Mouse (Mus musculus) liver, embryonic 14.5 days (tissue): ENCODE data around the gene Ptp4a2.

Experiments used
- CTCF ChIP-seq: IDR thresholded peaks from 2 replicates; pipeline ENCODE4 v1.5.1; 2016; ENCODE audit warnings: antibody characterized with exemption, low read depth, control low read depth
- EP300 ChIP-seq: IDR thresholded peaks from 2 replicates; pipeline ENCODE4 v1.6.1; 2016; ENCODE audit warnings: antibody characterized with exemption, low read depth

DNA sequence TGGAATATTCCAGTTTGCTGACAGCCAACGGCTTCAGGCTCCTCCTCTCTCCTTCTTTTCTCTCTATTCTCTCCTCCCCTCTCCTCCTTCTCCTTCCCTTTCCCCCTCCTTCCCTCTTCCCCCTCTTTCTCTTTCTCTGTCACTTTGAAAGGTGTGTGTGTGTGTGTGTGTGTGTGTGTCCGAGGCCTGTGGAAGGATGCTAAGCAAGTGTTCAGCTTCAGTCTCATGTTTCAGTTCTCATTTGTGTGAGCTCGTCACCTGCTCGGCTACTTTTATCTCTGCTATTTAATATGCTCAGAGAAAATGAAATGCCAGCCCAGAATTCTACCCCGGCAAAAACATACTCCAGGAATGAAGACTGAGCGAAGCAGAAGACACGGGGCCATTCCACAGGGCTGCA is 69.6 kb downstream of the Ptp4a2 start:
- TF ChIP-seq EP300 (no peak), CTCF (no peak)
